Mouse (Mus musculus): Measurements from ENCODE around the gene Bmpr1b. TPM values are rescaled to one million over a fixed set of nuclear protein-coding genes. Genes with fewer than 3 reads are reported as not detected.

Gene Bmpr1b
- total RNA-seq, 1 experiment = 0.85 TPM

DNA sequence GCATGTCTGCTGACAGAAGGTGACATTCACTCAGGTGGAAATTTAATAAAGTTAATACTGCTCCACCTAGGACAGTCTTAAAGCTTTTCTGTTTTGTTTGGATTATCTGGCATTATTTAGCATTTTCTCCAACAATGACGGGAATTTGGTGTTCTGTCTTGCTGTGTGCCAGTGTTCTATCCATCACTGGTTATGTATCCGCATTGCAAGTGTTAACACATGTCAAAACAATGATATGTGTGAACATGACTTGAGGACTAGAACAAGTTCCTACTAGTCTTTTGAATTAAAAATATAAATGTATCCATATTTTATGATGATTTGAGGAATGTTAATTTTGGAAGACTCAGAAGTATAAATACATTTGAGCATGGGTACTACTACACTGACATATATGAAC lies 269.7 kb downstream of the Bmpr1b start:
- Histone ChIP-seq H3K9ac (ENCODE audit: insufficient read depth, low read depth, low read length, poor library complexity, severe bottlenecking) (no peak overlapping the region), H3K9me3 (ENCODE audit: control insufficient read depth, insufficient read depth, low read depth, low read length) (no peaks in the 10 kb centered on the region), H3K4me3 (ENCODE audit: insufficient read depth in 1 of 2, low read depth in 1 of 2, low read length in 2 of 2, poor library complexity in 1 of 2, severe bottlenecking in 1 of 2) (no peak overlapping the region), H3K36me3 (ENCODE audit: control insufficient read depth, insufficient read depth, low read length, poor library complexity, severe bottlenecking) (no peaks in the 10 kb centered on the region), H3K27ac (ENCODE audit: insufficient read depth, low read depth, low read length, poor library complexity, severe bottlenecking) (no peak overlapping the region), H3K4me1 (ENCODE audit: control insufficient read depth in 2 of 2, insufficient read depth in 2 of 2, low read length in 2 of 2, poor library complexity in 1 of 2) (no peaks in the 10 kb centered on the region)
- in situ Hi-C loops (cut with MboI; ENCODE audit: low sequenced_read_pairs in 2 of 2, unreplicated experiment in 2 of 2) = no loop called here
- no peak for TF ChIP-seq CHD2 (IDR thresholded peaks at IDR 0.05; ENCODE audit: low read depth, low read length)
- TF ChIP-seq ZNF384 (IDR thresholded peaks at IDR 0.05; ENCODE audit: low read depth, low read length) = no peak
- no peak for TF ChIP-seq ZC3H11A (IDR thresholded peaks at IDR 0.05; ENCODE audit: borderline replicate concordance, low read depth, low read length)
- TF ChIP-seq MAFK (IDR thresholded peaks at IDR 0.05; ENCODE audit: insufficient read depth, low read depth, low read length) = no peak
- TF ChIP-seq HCFC1 (IDR thresholded peaks at IDR 0.05; ENCODE audit: borderline replicate concordance, insufficient read depth, low read length) = no peak
- DNase-seq (ENCODE audit: low read depth, low spot score) = no peak

DNA sequence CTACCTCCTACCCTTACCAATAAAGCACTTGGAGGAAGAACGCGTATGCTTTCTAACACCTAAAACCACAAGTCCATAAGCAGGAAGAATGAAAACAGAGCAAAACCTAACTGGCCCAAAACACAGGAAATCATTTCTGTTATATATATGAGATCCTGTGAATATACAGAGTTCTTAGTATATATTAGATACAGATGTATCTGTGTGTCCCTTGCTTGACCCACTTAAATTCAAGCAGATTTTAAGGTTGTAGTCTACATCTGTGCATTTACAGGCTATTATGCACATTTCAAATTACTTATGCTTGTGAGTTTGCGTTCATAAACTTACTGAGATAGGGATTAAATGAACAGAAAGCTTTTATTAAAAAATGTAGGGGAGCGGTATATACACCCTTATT lies 271.5 kb downstream of the Bmpr1b start:
- Histone ChIP-seq H3K9me3 (ENCODE audit: control insufficient read depth, insufficient read depth, low read depth, low read length) (no peaks in the 10 kb centered on the region), H3K4me1 (ENCODE audit: control insufficient read depth in 2 of 2, insufficient read depth in 2 of 2, low read length in 2 of 2, poor library complexity in 1 of 2) (no peaks in the 10 kb centered on the region), H3K36me3 (ENCODE audit: control insufficient read depth, insufficient read depth, low read length, poor library complexity, severe bottlenecking) (no peaks in the 10 kb centered on the region), H3K27ac (ENCODE audit: insufficient read depth, low read depth, low read length, poor library complexity, severe bottlenecking) (no peak overlapping the region), H3K9ac (ENCODE audit: insufficient read depth, low read depth, low read length, poor library complexity, severe bottlenecking) (no peak overlapping the region), H3K4me3 (ENCODE audit: insufficient read depth in 1 of 2, low read depth in 1 of 2, low read length in 2 of 2, poor library complexity in 1 of 2, severe bottlenecking in 1 of 2) (no peak overlapping the region)
- TF ChIP-seq HCFC1 (IDR thresholded peaks at IDR 0.05; ENCODE audit: borderline replicate concordance, insufficient read depth, low read length) = no peak
- no peak for DNase-seq (ENCODE audit: low read depth, low spot score)
- in situ Hi-C loops (cut with MboI; ENCODE audit: low sequenced_read_pairs in 2 of 2, unreplicated experiment in 2 of 2) = no loop called here

- no peaks in the 10 kb centered on the region for H3K9me3 ChIP-seq (ENCODE audit: control insufficient read depth, insufficient read depth, low read depth, low read length)
- H3K27ac ChIP-seq (ENCODE audit: insufficient read depth, low read depth, low read length, poor library complexity, severe bottlenecking) = no peak overlapping the region
- H3K36me3 ChIP-seq (ENCODE audit: control insufficient read depth, insufficient read depth, low read length, poor library complexity, severe bottlenecking) = no peaks in the 10 kb centered on the region
- TF ChIP-seq CHD2 (IDR thresholded peaks at IDR 0.05; ENCODE audit: low read depth, low read length) (no peak), ZC3H11A (IDR thresholded peaks at IDR 0.05; ENCODE audit: borderline replicate concordance, low read depth, low read length) (no peak), ZNF384 (IDR thresholded peaks at IDR 0.05; ENCODE audit: low read depth, low read length) (no peak), HCFC1 (IDR thresholded peaks at IDR 0.05; ENCODE audit: borderline replicate concordance, insufficient read depth, low read length) (no peak), MAFK (IDR thresholded peaks at IDR 0.05; ENCODE audit: insufficient read depth, low read depth, low read length) (no peak)
- H3K4me3 ChIP-seq (ENCODE audit: insufficient read depth in 1 of 2, low read depth in 1 of 2, low read length in 2 of 2, poor library complexity in 1 of 2, severe bottlenecking in 1 of 2) = no peak overlapping the region
- in situ Hi-C loops (cut with MboI; ENCODE audit: low sequenced_read_pairs in 2 of 2, unreplicated experiment in 2 of 2) = no loop called here
- H3K9ac ChIP-seq (ENCODE audit: insufficient read depth, low read depth, low read length, poor library complexity, severe bottlenecking) = no peak overlapping the region
- DNase-seq (ENCODE audit: low read depth, low spot score) = no peak
- H3K4me1 ChIP-seq (ENCODE audit: control insufficient read depth in 2 of 2, insufficient read depth in 2 of 2, low read length in 2 of 2, poor library complexity in 1 of 2) = no peaks in the 10 kb centered on the region
These were observed 272.2 kb downstream of the Bmpr1b start for GRCm38 (mm10) chr3:141896870-141897554.

DNA sequence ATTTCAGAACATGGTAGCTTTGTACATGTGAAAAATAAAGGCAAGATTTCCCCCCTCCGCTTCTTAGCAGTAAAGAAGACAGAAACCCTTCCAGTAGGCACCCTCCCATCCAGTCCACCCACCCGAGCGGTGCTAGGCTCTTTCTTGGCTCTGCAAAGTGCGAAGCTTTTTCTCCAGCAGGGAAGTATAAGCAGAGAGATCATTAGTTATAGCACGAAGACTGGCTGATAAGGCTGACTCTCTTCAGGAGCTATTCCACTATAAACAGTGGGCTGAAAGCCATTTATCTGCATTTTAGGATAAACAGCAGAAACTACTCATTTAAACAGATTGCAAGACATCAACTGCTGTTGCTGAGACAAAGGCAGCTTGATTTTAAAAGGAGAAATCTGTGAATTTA lies 274.1 kb downstream of the Bmpr1b start:
- Histone ChIP-seq H3K9ac (ENCODE audit: insufficient read depth, low read depth, low read length, poor library complexity, severe bottlenecking) (no peak overlapping the region), H3K27ac (ENCODE audit: insufficient read depth, low read depth, low read length, poor library complexity, severe bottlenecking) (no peak overlapping the region), H3K4me3 (ENCODE audit: insufficient read depth in 1 of 2, low read depth in 1 of 2, low read length in 2 of 2, poor library complexity in 1 of 2, severe bottlenecking in 1 of 2) (no peak overlapping the region), H3K36me3 (ENCODE audit: control insufficient read depth, insufficient read depth, low read length, poor library complexity, severe bottlenecking) (no peaks in the 10 kb centered on the region), H3K9me3 (ENCODE audit: control insufficient read depth, insufficient read depth, low read depth, low read length) (no peaks in the 10 kb centered on the region), H3K4me1 (ENCODE audit: control insufficient read depth in 2 of 2, insufficient read depth in 2 of 2, low read length in 2 of 2, poor library complexity in 1 of 2) (no peaks in the 10 kb centered on the region)
- DNase-seq (ENCODE audit: low read depth, low spot score) = no peak
- no peak for TF ChIP-seq HCFC1 (IDR thresholded peaks at IDR 0.05; ENCODE audit: borderline replicate concordance, insufficient read depth, low read length)
- no peak for TF ChIP-seq CHD2 (IDR thresholded peaks at IDR 0.05; ENCODE audit: low read depth, low read length)
- no peak for TF ChIP-seq ZNF384 (IDR thresholded peaks at IDR 0.05; ENCODE audit: low read depth, low read length)
- in situ Hi-C loops (cut with MboI; ENCODE audit: low sequenced_read_pairs in 2 of 2, unreplicated experiment in 2 of 2) = no loop called here

GRCm38 (mm10) chr3:141890668-141891067 lies 278.6 kb downstream of the Bmpr1b start:
- Histone ChIP-seq H3K4me1 (ENCODE audit: control insufficient read depth in 2 of 2, insufficient read depth in 2 of 2, low read length in 2 of 2, poor library complexity in 1 of 2) (no peaks in the 10 kb centered on the region), H3K36me3 (ENCODE audit: control insufficient read depth, insufficient read depth, low read length, poor library complexity, severe bottlenecking) (no peaks in the 10 kb centered on the region), H3K27ac (ENCODE audit: insufficient read depth, low read depth, low read length, poor library complexity, severe bottlenecking) (no peak overlapping the region), H3K4me3 (ENCODE audit: insufficient read depth in 1 of 2, low read depth in 1 of 2, low read length in 2 of 2, poor library complexity in 1 of 2, severe bottlenecking in 1 of 2) (no peak overlapping the region), H3K9ac (ENCODE audit: insufficient read depth, low read depth, low read length, poor library complexity, severe bottlenecking) (no peak overlapping the region), H3K9me3 (ENCODE audit: control insufficient read depth, insufficient read depth, low read depth, low read length) (no peaks in the 10 kb centered on the region)
- no peak for TF ChIP-seq ZNF384 (IDR thresholded peaks at IDR 0.05; ENCODE audit: low read depth, low read length)
- DNase-seq (ENCODE audit: low read depth, low spot score) = no peak
- in situ Hi-C loops (cut with MboI; ENCODE audit: low sequenced_read_pairs in 2 of 2, unreplicated experiment in 2 of 2) = no loop called here
